Mouse (Mus musculus) limb, embryonic 13.5 days (tissue): ENCODE results near the gene Cabin1. TPM values are rescaled to one million over a fixed set of nuclear protein-coding genes. Genes with fewer than 3 reads are reported as not detected.

ENCODE experiments used
- ATAC-seq: fragments of 200-750 bp; cut with Nextera tagmentation; 2 replicates; pipeline ENCODE4 v1.8.0; 2017; ENCODE audit warnings: low read depth, moderate number of reproducible peaks, moderate TSS enrichment; ENCODE audit not compliant: low FRiP score
- H3K27ac ChIP-seq: fragments of 300-500 bp; sonication (generic); 2 replicates; pipeline ENCODE4 v1.5.1; 2015; ENCODE audit warnings: inconsistent platforms, mild to moderate bottlenecking, moderate library complexity
- H3K27me3 ChIP-seq: fragments of 300-500 bp; sonication (generic); 2 replicates; pipeline ENCODE4 v1.6.1; 2015; ENCODE audit warnings: mild to moderate bottlenecking, inconsistent platforms
- H3K36me3 ChIP-seq: fragments of 300-500 bp; sonication (generic); 2 replicates; pipeline ENCODE4 v1.6.1; 2015; ENCODE audit warnings: inconsistent platforms, mild to moderate bottlenecking, moderate library complexity
- H3K4me1 ChIP-seq: fragments of 300-500 bp; sonication (generic); 2 replicates; pipeline ENCODE4 v1.6.1; 2015; ENCODE audit warnings: inconsistent platforms
- H3K4me2 ChIP-seq: fragments of 300-500 bp; sonication (generic); replicated peaks from 2 replicates; pipeline ENCODE4 v1.6.1; 2015; ENCODE audit warnings: inconsistent platforms, mild to moderate bottlenecking, moderate library complexity
- H3K4me3 ChIP-seq: fragments of 300-500 bp; sonication (generic); 2 replicates; pipeline ENCODE4 v1.5.1; 2015; ENCODE audit warnings: moderate library complexity, mild to moderate bottlenecking, inconsistent platforms
- H3K9ac ChIP-seq: fragments of 300-500 bp; sonication (generic); 2 replicates; pipeline ENCODE4 v1.6.1; 2015; ENCODE audit warnings: mild to moderate bottlenecking, inconsistent platforms
- H3K9me3 ChIP-seq: fragments of 300-500 bp; sonication (generic); 2 replicates; pipeline ENCODE4 v1.6.1; 2016; ENCODE audit warnings: inconsistent platforms
- WGBS: fragments of 180-500 bp; shearing (Covaris S2); methylation state at CpG from one replicate; pipeline ENCODE4 v1.1.7; 2015; 5-methylcytosine and 5-hydroxymethylcytosine counted together
- polyA plus RNA-seq: library from polyadenylated mRNA; unstranded; fragments of >200 nt; fragmentation: Nextera tagmentation; extraction: Ambion mirVana; gene quantifications from 2 replicates; pipeline ENCODE4 v1.2.1, GENCODE M21; 2015

Cabin1 gene
- polyA plus RNA-seq, 1 experiment from 2014 or later: 32.5 TPM

DNA sequence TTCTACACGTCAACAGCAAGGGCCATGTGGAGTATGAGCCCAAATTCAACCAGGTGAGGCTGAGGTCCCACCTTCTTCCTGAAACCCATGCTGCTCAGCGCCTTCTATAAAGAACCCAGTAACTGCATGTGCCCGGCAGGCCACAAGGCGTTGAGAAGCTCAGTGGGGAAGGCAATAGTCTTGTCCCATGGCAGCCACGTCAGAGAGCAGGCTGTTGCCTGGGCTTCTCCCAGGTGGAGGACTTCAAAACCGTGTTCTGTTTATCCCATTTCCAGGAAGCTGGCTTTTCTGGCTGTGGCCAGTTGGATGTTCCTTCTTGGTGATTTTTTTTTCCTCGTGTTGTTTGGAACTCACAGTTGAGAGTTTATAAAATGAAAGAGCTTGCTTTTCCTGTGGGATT lies 153.7 kb downstream of the Cabin1 start:
- no peak overlapping the region for H3K27ac ChIP-seq
- no peaks in the 10 kb centered on the region for H3K27me3 ChIP-seq
- ATAC-seq: no peak
- H3K4me2 ChIP-seq: no peak overlapping the region
- H3K4me1 ChIP-seq: no peaks in the 10 kb centered on the region
- H3K9ac ChIP-seq: no peak overlapping the region
- no peaks in the 10 kb centered on the region for H3K36me3 ChIP-seq
- no peak overlapping the region for H3K4me3 ChIP-seq
- 50% methylated on average over 7 of the region's 7 CpGs for WGBS
- H3K9me3 ChIP-seq: no peaks in the 10 kb centered on the region

DNA sequence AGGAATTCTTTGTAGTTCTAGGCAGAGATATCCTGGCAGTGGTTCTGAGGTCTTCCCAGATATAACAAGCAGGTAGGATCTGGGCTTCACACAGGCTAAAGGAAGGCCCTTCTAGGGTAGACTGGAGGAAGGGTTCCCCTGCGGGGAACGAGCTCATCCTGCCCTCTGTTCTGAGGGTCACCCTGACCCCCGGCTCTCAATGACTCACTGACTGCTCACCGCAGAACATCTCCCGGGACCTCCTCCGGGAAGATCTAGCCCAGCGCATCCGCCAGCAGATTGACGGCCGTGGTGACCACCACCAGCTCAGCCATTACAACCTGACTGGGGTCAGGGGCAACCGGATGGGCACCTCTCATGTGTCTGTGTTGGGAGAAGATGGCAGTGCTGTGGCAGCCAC lies 155.2 kb downstream of the Cabin1 start:
- H3K36me3 ChIP-seq: no peaks in the 10 kb centered on the region
- no peaks in the 10 kb centered on the region for H3K4me1 ChIP-seq
- no peaks in the 10 kb centered on the region for H3K9me3 ChIP-seq
- no peak overlapping the region for H3K4me3 ChIP-seq
- no peak overlapping the region for H3K9ac ChIP-seq
- H3K4me2 ChIP-seq: no peak overlapping the region
- WGBS: 91% methylated on average over 11 of the region's 11 CpGs
- H3K27ac ChIP-seq: no peak overlapping the region
- no peak for ATAC-seq
- H3K27me3 ChIP-seq: no peaks in the 10 kb centered on the region

DNA sequence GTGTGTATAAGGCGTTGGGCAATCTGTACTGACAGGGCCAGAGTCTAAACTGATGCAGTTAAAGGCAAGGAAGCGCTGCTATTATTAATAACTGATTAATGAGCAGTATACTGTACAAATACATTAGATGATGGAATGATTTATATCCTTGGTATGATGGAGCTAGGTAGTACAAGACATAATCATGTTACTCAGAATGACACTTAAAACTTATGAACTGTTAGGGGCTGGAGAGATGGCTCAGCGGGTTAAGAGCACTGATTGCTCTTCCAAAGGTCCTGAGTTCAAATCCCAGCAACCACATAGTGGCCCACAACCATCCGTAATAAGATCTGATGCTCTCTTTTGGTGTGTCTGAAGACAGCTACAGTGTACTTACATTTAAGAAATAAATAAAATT lies 156.9 kb downstream of the Cabin1 start:
- H3K36me3 ChIP-seq: no peaks in the 10 kb centered on the region
- H3K9ac ChIP-seq: no peak overlapping the region
- no peaks in the 10 kb centered on the region for H3K9me3 ChIP-seq
- no peak overlapping the region for H3K4me2 ChIP-seq
- H3K4me3 ChIP-seq: no peak overlapping the region
- no peak for ATAC-seq
- H3K27me3 ChIP-seq: no peaks in the 10 kb centered on the region
- 81% methylated on average over 4 of the region's 4 CpGs for WGBS
- H3K4me1 ChIP-seq: no peaks in the 10 kb centered on the region
- no peak overlapping the region for H3K27ac ChIP-seq

DNA sequence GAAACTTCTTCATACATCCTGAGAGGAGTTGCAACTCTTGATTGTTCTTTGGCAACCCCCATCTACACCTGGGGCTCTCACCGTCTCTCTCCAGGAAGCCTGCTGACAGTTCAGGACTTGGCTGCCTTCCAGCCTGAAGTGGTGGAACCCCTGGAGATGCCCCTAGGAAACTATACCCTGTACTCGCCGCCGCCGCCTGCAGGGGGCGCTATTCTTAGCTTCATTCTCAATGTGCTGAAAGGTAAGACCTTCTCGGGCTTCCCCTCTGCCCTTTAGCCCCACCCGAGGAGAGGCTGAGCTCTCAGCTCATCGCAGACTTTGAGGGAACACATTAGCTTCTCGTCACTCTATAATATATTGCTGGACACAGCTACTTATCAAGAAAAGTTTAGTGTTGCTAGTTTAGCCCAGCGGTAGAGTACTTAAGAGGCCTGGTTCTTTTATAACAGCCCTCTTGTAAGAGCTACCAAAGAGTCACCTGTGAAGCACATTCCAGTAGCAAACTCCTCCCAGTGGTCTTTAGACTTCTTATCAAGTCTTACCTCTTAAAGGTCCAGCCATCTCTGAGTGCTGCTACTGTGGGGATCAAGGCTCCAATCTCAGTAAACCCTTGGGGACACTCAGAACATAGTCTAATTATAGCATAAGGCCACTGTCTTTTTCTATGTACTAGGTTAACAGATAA lies 158.8 kb downstream of the Cabin1 start:
- H3K4me1 ChIP-seq: no peaks in the 10 kb centered on the region
- 37% methylated on average over 11 of the region's 11 CpGs for WGBS

DNA sequence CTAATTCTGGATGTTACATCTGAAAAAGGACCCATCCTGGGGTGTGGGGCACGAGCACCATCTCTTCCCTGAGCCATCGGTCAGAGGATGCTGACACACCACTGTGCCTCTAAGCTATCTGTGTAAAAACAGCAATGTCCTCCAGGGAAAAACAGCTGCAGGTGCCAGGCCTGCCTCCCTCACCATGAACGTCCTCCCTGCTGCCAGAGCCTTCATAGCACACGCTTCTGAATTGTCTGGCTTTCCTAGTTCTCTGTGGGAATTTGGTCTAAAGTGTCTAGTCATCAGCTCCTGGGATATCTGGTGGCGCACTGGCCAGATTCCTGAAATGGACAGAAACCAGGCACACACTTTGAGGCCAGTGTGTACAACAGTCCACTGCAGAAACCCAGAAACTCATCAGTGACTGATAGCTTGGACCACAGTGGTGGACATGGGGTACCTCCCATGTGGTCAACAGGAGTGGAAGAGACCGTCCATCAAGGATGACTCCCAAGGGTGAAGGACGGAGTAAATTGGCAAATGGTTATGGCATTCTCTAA lies 163.9 kb downstream of the Cabin1 start:
- no peak overlapping the region for H3K27ac ChIP-seq
- no peaks in the 10 kb centered on the region for H3K27me3 ChIP-seq
- 82% methylated on average over 7 of the region's 7 CpGs for WGBS
- no peak overlapping the region for H3K4me3 ChIP-seq
- H3K4me2 ChIP-seq: no peak overlapping the region
- peaks cover 20% of the 10 kb centered on the region for H3K9me3 ChIP-seq
- no peak for ATAC-seq
- no peaks in the 10 kb centered on the region for H3K36me3 ChIP-seq
- no peak overlapping the region for H3K9ac ChIP-seq
- H3K4me1 ChIP-seq: no peaks in the 10 kb centered on the region

More for the DNA sequence above, 158.8 kb downstream of the Cabin1 start:
- Histone ChIP-seq H3K36me3 (no peaks in the 10 kb centered on the region), H3K27ac (no peak overlapping the region), H3K9ac (no peak overlapping the region), H3K4me3 (no peak overlapping the region), H3K9me3 (no peaks in the 10 kb centered on the region), H3K4me2 (no peak overlapping the region), H3K27me3 (no peaks in the 10 kb centered on the region)
- no peak for ATAC-seq

Other genes with a start within 250 kb of the Cabin1 start
- gene Snrpd3, start 246.8 kb downstream of the Cabin1 start, polyA plus RNA-seq: 192 and 209 TPM in 2 replicates
- gene Gucd1, start 246.4 kb downstream of the Cabin1 start, polyA plus RNA-seq: 29.2 and 30.2 TPM in 2 replicates
- gene Lrrc75b, start 204.0 kb downstream of the Cabin1 start, polyA plus RNA-seq: 1.5 and 1.7 TPM in 2 replicates
- 0.57 and 0.75 TPM in 2 replicates for gene Ggt1, start 202.7 kb downstream of the Cabin1 start, polyA plus RNA-seq
- gene Ggt5, start 175.0 kb downstream of the Cabin1 start, polyA plus RNA-seq: 1.3 and 1.7 TPM in 2 replicates
- gene Susd2, start 120.3 kb downstream of the Cabin1 start, polyA plus RNA-seq: 3.1 TPM in 2 replicates
- gene Ddt, start 9.1 kb upstream of the Cabin1 start, polyA plus RNA-seq: 92.4 and 95.9 TPM in 2 replicates
- gene Gm20441, start 16.6 kb upstream of the Cabin1 start, polyA plus RNA-seq: 0.86 TPM in 1 of 2 replicates, not detected in the other
- gene Gstt3, start 17.1 kb upstream of the Cabin1 start, polyA plus RNA-seq: 19.6 and 21.5 TPM in 2 replicates
- 14.9 and 16.3 TPM in 2 replicates for gene Gstt1, start 34.2 kb upstream of the Cabin1 start, polyA plus RNA-seq
- gene Gstt4, start 58.2 kb upstream of the Cabin1 start, polyA plus RNA-seq: not detected in 2 replicates
- gene Gstt2, start 73.1 kb upstream of the Cabin1 start, polyA plus RNA-seq: 12.7 and 13.8 TPM in 2 replicates
- gene Mif, start 95.9 kb upstream of the Cabin1 start, polyA plus RNA-seq: 1,677 and 1,740 TPM in 2 replicates
- 3.4 and 3.7 TPM in 2 replicates for gene Derl3, start 129.1 kb upstream of the Cabin1 start, polyA plus RNA-seq
- 247 and 248 TPM in 2 replicates for gene Smarcb1, start 157.3 kb upstream of the Cabin1 start, polyA plus RNA-seq
- 9.8 and 11.5 TPM in 2 replicates for gene Chchd10, start 168.8 kb upstream of the Cabin1 start, polyA plus RNA-seq
- 194 and 198 TPM in 2 replicates for gene Mmp11, start 172.2 kb upstream of the Cabin1 start, polyA plus RNA-seq
- gene Gm867, start 176.3 kb upstream of the Cabin1 start, polyA plus RNA-seq: 0.15 TPM in 1 of 2 replicates, not detected in the other
- gene Vpreb3, start 178.7 kb upstream of the Cabin1 start, polyA plus RNA-seq: 0.33 and 0.66 TPM in 2 replicates
- 0.11 TPM in 1 of 2 replicates, not detected in the other for gene Gm5134, start 190.2 kb upstream of the Cabin1 start, polyA plus RNA-seq